Comparison of ENCODE assay signal across 8 mouse cellular contexts in genomic region chr16:38742113-38742658, GRCm38 (mm10). TPM values are rescaled to one million over a fixed set of nuclear protein-coding genes. Genes with fewer than 3 reads are reported as not detected.
A peak's percentile ranks its signal among the peaks of the same experiment; 100 is the strongest.
DNase-seq lines count a peak whose midpoint lies in the region; ATAC-seq and TF ChIP-seq lines count a peak whose summit lies in the region.

TSS of gene B4galt4 (plus strand) at chr16:38742264.

- intact Hi-C loops in left cerebral cortex, postnatal 4 days (cut with DNase I) = no loop called here

- H3K27me3 ChIP-seq in intestine, postnatal 0 days (replicated peaks; ENCODE audit: control insufficient read depth, insufficient read depth, low read length) = no peaks in the 10 kb centered on the region
- H3K27me3 ChIP-seq in midbrain, embryonic 11.5 days (ENCODE audit: control insufficient read depth, insufficient read depth, low read length) = no peaks in the 10 kb centered on the region

- 0 out of 2 replicates have a peak, but pooled peaks cover 4% of the 10 kb centered on the region for H3K4me1 ChIP-seq in intestine, postnatal 0 days (replicated peaks; ENCODE audit: control insufficient read depth, insufficient read depth, low read length)
- H3K4me1 ChIP-seq in midbrain, embryonic 11.5 days (ENCODE audit: control insufficient read depth, insufficient read depth, low read length) = no peaks in the 10 kb centered on the region

- H3K36me3 ChIP-seq in intestine, postnatal 0 days (ENCODE audit: control insufficient read depth, insufficient read depth) = no peaks in the 10 kb centered on the region
- H3K36me3 ChIP-seq in midbrain, embryonic 11.5 days (ENCODE audit: control insufficient read depth, insufficient read depth, low read length) = no peaks in the 10 kb centered on the region

- peak; percentile 63 for DNase-seq in adrenal gland, adult 8-10 months
- DNase-seq in embryo, embryonic 11.5 days (ENCODE audit: low read depth, low spot score) = peak; percentile 57
- DNase-seq in left cerebral cortex, postnatal 4 days = peak; percentile 68
- DNase-seq in midbrain, embryonic 11.5 days (ENCODE audit: low spot score, missing footprints) = peak; percentile 98
- peak; percentile 12 to 45 for DNase-seq in spleen, postnatal 10 days (ENCODE audit: low spot score in 2 of 2)

- peak within 1 kb of the TSS; percentile 81 for H3K4me3 ChIP-seq in intestine, postnatal 0 days (ENCODE audit: low read depth, low read length)
- peak within 1 kb of the TSS; percentile 76 for H3K4me3 ChIP-seq in midbrain, embryonic 11.5 days (ENCODE audit: low read depth, low read length)

- ATAC-seq in granulocyte monocyte progenitor cell, adult 5-6 weeks (replicated peaks; ENCODE audit: poor library complexity, severe bottlenecking) = peak; percentile 79
- peak; percentile 86 for ATAC-seq in intestine, postnatal 0 days
- ATAC-seq in midbrain, embryonic 11.5 days (ENCODE audit: low FRiP score) = peak; percentile 96
- ATAC-seq in monocyte, adult 5-6 weeks (replicated peaks; ENCODE audit: insufficient number of reproducible peaks, low FRiP score, low TSS enrichment, poor library complexity, severe bottlenecking) = no peak; the same call in 1 of the 2 replicates

- H3K4me2 ChIP-seq in intestine, postnatal 0 days (replicated peaks; ENCODE audit: low read depth) = peak within 1 kb of the TSS; percentile 90
- peak within 1 kb of the TSS; percentile 94 for H3K4me2 ChIP-seq in midbrain, embryonic 11.5 days

- WGBS in intestine, postnatal 0 days = under 1% methylated on average over 69 of the region's 69 CpGs
- WGBS in midbrain, embryonic 11.5 days = under 1% methylated on average over 69 of the region's 69 CpGs

- no peaks in the 10 kb centered on the region for H3K9me3 ChIP-seq in intestine, postnatal 0 days (ENCODE audit: control insufficient read depth)
- no peaks in the 10 kb centered on the region for H3K9me3 ChIP-seq in midbrain, embryonic 11.5 days (ENCODE audit: control insufficient read depth, low read length)

- peak within 1 kb of the TSS; percentile 83 for H3K9ac ChIP-seq in intestine, postnatal 0 days (ENCODE audit: low read depth, low read length)
- H3K9ac ChIP-seq in midbrain, embryonic 11.5 days (ENCODE audit: low read length) = peak within 1 kb of the TSS; percentile 83

- TF ChIP-seq CTCF in intestine, postnatal 0 days (IDR thresholded peaks at IDR 0.05; ENCODE audit: low read depth) = peak; percentile 61

- peak within 1 kb of the TSS; percentile 76 for H3K27ac ChIP-seq in intestine, postnatal 0 days (ENCODE audit: low read depth, low read length)
- H3K27ac ChIP-seq in midbrain, embryonic 11.5 days (ENCODE audit: low read depth, low read length) = peak within 1 kb of the TSS; percentile 25; the same call in 1 of the 2 replicates

RNA-seq across cellular contexts. Expression of gene B4galt4, which starts in this region (rescaled TPM):
- total RNA-seq in adrenal gland, adult 8-10 months (2022) = 10 to 100 TPM in 3 of 4 experiments, 1 to 10 TPM in 1; 8.8 to 15.1 (median 12.5) TPM
- 62.7 and 65.3 TPM in 2 replicates for total RNA-seq in granulocyte monocyte progenitor cell, adult 5-6 weeks (2014; fragmentation: Nextera tagmentation)
- total RNA-seq in granulocyte monocyte progenitor cell, adult 5-6 weeks (2017) = 58.2 and 61.1 TPM in 2 replicates
- 21.2 and 23.5 TPM in 2 replicates for polyA plus RNA-seq in intestine, postnatal 0 days (2015; fragmentation: Nextera tagmentation; extraction: Ambion mirVana)
- 10 to 100 TPM; 23.6 to 25.7 TPM for total RNA-seq in left cerebral cortex, postnatal 4 days (2021)
- 26.4 and 29.9 TPM in 2 replicates for polyA plus RNA-seq in midbrain, embryonic 11.5 days (2014; fragmentation: Nextera tagmentation; extraction: Ambion mirVana)
- total RNA-seq in monocyte, adult 5-6 weeks (2017) = 3.7 to 8.1 TPM (median 7.8 TPM) in 3 replicates

Comparison
In these comparisons a context has a peak if more than half of its experiments do, and no peak if none do; other contexts are left out.
1. DNase-seq: peak in every context shown above with its lines; median percentile 98 in midbrain, embryonic 11.5 days; 68 in left cerebral cortex, postnatal 4 days; 63 in adrenal gland, adult 8-10 months; 57 in embryo, embryonic 11.5 days; 28 in spleen, postnatal 10 days.